Mouse (Mus musculus): ENCODE measurements at regions not wholly inside any gene's neighbourhood (a gene's known extent, or its start where the extent isn't known, plus 50 kb on each side); places are given as distances from the start of the nearest gene placed in this dataset.

DNA sequence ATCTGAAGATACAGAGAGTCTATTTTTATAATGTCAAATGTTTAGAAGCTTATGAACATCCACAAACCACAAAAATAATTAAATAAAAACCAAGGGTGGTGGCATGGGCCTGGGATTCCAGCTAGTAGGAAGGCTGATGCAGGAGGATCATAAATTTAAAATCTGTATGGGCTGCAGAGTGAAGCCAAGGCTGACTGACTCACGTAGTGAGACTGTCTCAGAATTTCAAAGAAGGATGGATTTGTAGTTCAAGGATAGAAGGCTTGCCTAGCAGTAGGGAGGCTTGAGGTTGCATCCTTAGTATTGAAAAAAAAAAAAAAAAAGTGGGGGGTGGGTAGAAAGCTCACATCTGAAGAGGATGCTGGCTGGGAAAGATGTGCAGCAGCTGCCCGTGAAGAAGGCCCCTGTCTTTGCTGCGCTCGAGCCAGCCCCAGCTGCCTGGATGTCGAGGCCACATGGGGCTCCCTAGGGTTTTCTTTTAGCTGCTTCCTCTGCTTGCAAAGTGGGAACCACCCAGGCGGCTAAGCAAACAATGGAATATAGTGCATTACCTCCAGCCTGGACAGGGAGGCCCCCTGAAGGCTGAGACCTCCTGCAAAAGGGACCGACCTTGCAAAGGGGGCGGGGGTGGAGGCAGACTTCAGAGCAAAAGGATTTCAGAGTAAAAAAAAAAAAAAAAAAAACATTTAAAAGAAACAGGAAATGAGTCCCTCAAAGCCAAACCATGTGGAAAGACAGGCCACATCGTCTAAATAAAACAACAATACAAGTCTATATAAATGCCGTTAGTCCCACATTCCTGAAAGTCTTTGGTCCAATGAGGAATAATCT, 101.3 kb downstream of the Tmco5 start:
- DNase-seq (ENCODE audit: low read depth, low spot score), result no peak

DNA sequence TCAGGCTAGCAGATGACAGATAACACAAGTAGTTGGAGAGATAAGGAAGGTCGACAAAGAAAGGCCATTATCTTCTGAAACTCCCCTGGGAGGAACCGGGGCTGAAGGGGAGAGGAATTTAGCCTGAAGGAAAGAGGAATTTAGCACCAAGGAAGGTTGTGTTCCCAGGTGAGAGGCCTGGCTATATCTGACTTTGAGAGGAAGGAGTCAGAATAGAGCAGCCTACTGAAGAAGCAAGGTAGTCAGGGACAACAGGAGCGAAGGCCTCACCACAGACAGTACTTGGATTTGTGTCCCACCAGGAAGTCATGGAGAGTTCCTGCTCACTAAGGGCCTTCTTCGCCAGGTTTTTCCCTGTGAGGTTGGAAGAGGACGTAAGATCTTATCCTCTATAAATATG, 102.2 kb downstream of the Tmco5 start:
- DNase-seq (ENCODE audit: low read depth, low spot score), result no peak

DNA sequence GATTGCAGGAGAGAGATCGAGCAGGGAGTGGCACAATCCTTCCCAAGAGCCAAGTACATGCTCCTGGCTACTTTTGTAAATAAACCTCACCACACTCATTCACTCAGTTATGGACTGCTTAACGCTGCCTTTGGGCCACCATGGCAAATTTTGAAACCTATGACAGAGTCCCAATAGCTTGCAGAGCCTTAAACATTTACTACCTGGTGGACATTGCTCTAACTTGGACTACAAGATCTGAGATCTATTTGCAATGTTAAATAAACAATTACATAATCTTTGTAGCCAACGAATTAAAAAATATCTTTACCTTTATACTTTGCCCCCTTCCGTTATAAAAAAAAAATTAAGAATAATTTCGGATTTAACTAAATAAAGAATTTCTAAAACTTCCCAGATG, 104.9 kb downstream of the Tmco5 start:
- no peak for DNase-seq (ENCODE audit: low read depth, low spot score)

DNA sequence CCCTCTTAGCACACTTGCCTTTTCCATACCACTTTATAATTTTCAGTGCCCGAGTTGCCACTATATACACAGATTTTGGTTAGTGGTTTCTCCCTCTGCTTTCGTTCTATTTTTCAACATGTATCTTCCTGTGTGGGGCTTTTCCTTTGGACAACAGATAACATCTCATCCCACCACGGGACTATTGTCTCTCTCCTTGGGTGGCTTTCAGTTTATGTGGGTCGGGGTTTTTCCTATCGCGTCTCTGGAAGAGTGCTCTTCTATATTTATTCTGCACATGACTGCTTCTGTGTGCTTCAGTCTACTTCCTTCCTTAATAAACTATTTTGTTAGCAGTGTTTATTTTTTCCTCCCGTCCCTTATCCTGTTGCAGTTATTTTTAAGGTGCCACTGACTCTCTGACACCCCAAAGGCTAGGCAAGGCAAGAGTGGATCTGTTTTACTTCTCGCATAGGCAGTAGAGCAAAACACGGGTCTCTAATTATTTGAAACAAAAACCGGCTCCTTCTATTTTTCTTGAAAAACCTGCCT, 105.4 kb downstream of the Tmco5 start:
- no peak for DNase-seq (ENCODE audit: low read depth, low spot score)

DNA sequence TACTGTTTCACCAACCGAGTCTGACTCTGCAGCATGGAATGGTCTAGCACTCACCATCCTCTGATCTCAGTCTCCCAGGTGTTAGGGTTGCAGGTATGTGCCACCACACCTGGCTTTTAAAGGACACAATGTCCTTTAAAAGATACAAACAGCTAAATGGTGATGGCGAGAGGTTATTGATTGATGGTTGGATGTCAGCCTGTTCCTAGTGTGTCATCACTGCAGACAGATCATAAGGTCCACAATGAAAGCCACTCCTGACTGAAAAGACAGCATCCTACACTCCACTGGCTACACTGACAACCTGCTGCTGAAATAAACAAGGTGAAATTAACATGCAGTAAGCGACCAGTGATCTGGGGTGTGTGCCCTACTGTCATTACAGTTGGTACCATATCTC, 106.1 kb downstream of the Tmco5 start:
- DNase-seq (ENCODE audit: low read depth, low spot score), result no peak

DNA sequence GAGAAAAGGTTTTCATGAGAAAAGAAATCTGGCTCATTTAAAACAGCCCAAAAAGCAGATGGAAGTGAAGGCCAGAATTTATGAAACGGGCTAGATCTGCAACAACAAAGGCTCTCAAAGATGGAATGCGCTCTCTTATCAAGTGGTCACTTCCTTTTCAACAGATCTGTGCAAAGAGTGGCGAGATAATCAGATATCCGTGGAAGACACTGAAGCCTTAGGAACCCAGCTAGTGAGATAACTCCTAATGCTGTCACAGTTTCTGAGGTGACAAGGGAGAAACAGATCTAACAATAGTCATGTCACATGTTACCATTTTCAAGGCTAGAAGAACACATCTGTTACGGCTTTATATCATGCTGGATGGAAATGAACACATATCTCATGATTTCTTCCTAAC, 107.1 kb downstream of the Tmco5 start:
- DNase-seq (ENCODE audit: low read depth, low spot score), result no peak

DNA sequence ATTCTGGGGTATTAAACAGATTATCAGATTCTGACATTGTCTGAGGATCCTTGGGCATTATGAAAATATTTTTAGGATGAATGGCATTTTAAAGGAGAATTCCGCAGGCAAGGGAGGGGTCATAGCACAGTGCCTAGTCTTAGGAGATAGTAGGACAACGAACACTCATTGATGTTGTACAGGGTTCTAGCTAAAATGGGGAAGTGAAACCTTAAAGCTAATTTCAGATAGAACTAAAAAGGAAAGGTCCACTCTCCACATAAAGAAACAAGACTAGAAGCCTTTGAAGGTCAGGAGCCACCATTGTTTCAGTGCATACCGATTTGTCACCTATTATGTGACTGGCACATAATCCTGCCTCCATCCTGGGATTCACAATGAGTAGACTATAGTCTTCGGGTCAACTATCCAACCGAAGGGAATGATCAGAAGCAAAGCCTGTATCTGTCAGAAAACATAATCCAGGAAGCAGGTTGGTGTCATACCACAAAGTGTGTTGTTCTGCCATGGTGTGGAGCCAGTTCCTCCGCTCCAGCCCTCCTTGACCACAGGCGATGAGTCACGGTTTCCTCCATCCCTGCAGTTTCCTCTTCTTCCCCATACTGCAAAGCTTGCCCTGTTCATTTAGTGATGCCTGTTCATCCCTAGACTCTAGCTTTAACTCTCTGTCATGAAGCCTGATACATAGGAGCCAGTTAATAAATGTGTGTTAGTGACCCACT, 110.6 kb downstream of the Tmco5 start:
- DNase-seq (ENCODE audit: low read depth, low spot score), result no peak

DNA sequence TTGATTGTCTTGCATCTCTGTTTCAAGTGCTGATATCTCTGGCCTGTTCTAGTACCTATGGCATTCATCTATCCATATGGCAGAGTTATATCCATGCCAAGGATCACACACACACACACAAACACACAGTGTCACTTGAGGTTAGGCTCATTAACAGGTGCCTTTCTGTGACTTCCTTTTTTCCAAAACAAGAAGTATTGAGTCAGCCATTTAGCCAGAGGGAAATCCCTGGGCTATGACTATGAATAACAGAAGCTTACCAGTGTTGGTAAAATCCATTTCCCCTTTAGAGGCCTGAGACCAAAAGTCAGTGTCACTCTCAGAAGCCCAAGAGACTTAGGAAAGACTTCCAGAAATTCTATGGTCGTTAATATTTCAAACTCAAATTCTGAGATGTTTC, 111.6 kb downstream of the Tmco5 start:
- DNase-seq (ENCODE audit: low read depth, low spot score), result no peak

DNA sequence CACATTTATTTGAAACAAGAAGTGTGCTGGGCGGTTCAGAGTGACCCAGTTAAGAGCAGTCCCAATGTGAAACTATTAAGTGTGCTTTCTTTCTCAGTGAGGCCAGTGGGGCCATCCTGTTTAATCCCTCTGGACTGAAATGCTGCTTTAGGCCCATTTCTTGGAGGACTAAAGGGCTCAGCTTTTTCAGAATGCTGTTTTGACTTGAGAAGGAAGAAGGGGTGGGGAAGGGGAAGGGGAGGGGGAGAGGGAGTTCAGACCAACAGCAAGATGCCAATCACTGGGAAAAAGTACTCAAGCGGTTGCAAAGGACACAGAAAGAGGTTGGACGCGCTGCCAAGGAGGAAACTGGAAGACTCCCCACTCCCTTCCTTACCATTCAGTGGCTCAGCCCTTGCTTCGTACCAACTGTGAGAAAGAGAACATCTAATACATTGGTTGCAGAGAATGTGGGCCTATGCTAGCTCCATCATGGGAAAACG, 113.1 kb downstream of the Tmco5 start:
- no peak for DNase-seq (ENCODE audit: low read depth, low spot score)

DNA sequence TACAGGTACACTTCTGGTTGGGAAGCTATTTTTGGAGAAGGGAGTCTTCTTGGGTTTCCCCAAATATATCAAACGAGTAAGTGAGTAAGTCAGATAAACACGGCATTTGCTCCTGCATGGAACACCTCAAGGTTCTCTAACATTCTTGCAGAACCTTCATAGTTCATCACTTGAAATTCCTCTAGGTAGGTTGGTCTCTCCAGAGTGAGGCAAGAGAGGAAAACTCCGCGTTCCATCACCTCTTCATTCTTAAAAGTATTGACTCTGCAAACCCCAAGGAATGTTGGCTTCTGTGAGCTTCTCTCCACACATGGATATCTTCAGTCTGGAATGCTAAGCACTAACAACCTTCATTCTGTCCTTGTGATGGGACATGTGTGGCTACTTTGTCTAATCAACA, 115.2 kb downstream of the Tmco5 start:
- no peak for DNase-seq (ENCODE audit: low read depth, low spot score)

DNA sequence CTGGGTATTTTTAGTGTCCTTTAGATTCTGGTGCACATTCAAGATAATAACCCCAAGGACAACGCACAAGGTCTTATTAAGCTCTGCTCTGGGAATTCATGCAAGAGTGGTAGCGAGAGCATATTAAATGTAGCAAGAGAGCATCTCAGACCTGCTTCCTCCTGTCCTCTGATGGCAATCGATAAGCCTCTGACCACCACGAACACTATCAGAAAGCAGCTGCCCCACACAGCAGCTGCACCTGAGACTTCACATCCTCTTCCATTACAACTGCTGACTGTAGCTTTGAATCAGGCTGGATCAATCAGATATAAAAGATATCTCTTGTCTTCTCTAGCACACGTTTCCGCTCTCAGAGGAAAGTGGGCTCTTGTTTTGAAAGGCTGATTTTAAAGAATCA, 117.8 kb downstream of the Tmco5 start:
- no peak for DNase-seq (ENCODE audit: low read depth, low spot score)

DNA sequence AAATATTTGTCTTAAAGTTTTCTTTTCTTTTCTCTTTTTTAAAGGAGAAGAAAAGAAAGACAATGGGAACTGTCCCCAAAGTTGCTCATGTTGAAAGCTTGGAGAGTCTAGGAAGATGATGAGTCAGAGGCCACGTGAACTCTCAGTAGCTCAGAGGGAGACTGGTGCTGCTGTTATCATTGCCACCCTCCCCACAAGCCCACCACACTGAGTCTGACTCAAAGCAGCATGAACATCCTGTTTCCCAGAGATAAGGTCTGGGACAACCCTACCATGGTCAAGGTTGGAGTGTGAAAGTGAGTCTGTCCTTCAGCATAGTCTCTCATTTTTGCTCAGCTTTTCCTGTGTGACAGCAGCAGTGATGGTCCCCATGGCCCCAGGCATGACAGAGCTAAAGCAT, 120.3 kb downstream of the Tmco5 start:
- no peak for DNase-seq (ENCODE audit: low read depth, low spot score)

DNA sequence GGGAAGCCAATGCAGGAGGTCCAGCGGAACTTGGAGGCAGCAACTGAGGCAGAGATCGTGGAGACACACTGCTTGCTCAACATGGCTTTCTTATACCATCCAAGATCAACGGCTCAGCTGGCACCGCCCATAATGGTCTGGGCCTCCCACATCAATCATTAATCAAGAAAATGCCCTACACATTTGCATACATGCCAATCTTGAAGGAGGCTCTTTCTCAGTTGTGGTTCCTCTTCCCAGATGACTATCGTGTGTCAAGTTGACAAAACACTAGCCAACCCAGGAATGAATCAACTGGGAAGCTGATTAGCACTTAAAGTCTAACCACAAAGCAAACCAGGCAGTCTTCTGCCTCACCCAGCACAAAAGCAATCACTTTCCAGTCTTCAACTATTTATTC, 121.1 kb downstream of the Tmco5 start:
- no peak for DNase-seq (ENCODE audit: low read depth, low spot score)

DNA sequence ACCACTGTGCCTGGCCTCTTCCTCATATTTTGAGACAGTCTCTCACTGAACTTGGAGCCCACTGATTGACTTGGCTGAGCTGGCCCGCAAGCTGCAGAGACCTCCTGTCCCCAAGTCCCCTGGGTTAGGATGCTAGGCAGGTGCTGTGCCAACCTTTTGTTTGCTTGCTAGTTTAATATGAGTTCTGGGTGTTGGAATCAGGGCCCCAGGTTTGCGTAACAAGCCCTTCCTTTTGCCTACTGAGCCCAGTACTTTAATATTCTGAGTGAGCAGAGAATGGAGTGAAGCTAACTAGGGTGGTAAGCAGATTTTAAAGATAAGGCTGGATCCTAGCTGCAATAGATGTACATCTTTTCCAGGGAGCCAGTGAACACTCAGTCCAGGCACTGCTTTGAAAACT, 117.2 kb upstream of the Spred1 start:
- no peak for DNase-seq (ENCODE audit: low read depth, low spot score)

DNA sequence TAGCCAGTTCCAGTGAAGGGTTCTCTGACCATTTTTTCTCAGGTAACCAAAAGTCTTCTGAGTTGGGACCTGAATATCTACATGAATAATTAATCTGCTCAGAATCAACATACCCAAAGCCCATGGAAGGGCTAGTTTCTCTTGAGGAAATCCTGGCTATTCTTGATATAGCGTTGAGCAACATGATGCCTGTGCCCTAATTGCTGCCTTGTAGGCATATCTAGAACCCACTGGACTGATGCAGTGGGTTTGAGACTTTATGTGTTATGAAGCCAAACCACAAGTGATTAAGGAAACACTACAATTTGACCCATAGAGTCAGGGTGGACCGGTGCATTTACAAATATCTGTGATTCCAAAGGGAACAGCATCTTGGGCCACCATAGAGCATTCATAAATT, 114.3 kb upstream of the Spred1 start:
- no peak for DNase-seq (ENCODE audit: low read depth, low spot score)

DNA sequence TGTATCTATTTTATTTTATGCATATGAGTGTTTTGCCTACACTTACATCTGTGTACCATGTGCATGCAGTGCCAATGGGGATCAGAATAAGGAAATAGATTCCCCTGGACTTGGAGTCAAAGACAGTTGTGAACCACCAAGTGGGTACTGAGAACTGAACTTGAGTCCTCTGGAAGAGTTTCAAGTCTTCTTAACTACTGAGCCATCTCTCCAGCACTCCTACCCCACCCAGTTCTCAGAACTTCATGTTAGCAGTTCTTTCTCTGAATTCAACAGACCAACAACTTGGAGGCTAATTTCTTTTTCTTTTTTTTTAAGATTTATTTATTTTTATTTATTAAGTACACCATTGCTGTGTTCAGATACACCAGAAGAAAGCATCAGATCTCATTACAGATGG, 112.3 kb upstream of the Spred1 start:
- no peak for DNase-seq (ENCODE audit: low read depth, low spot score)

DNA sequence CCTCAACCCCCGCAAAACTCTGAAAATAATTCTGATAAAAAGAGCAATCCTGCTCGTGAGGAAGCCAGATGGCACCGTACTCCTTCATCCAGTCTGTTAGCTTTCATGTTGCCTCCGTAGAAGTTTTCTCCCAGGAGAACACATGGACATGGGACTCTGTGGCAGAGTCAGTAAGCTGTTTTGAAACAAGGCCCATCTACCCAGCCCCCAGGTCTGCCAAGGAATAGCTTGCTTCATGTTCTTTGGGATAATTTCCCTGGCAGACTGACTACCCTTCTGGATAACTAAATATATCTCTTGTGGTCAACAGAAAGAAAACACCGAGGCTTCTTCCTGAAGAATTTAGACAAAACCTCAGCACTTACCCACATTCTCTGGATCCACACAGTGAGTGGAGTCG, 111.2 kb upstream of the Spred1 start:
- no peak for DNase-seq (ENCODE audit: low read depth, low spot score)

DNA sequence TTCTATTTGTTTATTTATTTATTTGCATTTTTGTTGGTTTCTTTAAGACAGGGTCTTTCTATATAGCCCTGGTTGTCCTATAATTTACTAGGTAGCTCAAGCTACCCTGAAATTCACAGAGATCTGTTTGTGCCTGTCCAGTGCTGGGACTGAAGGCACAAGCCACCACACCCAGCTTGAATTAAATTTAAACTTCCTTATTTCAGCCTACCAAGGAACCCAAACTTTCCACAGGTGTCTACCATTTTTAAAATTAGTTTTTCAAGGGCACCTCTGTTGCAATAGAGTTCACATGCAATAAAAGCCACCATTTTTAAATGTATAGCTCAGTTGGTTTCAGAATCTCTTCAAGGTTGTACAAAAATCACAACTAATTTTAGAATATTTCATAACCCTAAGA, 110.2 kb upstream of the Spred1 start:
- no peak for DNase-seq (ENCODE audit: low read depth, low spot score)

DNA sequence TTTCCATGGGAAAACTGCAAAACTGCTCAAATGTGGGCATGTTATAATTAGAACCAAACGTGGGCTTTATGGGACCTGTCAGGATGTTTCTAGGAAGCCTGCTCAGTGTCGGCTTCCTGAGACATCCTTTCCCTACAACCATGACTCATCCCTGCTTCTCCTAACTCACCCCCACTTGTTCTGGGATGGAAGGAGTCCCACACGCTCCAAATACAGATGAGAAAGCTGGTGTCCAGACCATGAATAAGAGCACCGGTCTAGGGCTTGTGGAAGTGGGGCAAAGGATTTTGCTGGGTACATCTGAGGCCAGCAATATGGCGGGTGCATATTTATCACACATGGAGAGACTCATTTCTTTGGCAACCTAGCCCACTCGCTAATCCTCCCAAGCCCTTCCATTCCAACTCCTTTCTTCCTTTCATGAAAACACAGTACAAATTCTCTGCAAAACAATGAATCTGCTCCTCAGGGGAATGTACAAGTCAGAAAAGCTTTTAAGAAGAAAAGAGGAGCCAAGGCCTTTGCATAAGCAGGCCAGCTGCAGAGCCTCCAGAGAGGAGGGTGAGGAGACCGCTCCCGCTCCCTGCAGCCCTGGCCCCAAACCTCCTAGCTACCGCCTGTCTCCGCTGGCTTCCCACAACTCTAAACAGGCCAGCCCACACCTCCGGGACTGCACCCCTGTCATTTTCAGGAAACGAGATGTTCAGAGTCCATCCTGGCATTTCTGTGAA, 103.1 kb upstream of the Spred1 start:
- no peak for DNase-seq (ENCODE audit: low read depth, low spot score)

DNA sequence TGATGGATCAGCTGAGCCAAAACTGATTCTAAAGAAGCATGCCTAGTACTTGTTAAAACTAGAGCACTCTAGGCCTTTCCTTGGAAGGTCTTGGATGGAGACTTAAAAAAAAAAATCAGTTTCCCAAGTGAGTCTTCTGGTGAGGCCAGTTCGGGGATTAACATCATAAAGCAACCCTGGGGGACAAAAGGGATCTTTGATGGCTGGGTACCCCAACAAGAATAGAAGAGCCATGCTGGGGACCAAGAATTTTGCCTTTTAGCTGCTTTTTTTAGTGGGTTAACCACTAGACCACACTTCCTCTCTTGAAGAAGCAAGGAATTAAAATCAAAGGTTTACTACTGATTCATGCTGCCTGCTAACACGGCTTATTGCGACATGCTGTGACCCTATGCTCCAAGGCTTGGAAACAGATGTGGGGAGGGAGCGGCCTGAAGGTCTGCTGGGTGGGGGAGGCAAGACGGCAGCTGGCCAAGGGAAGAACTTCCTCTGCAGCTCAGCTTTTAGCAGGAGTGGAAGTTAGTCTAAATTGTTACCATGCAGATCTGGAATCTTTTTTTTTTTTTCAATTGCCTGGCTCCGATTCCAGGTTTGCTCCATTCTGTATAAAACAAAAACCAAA, 102.1 kb upstream of the Spred1 start:
- DNase-seq (ENCODE audit: low read depth, low spot score), result no peak

DNA sequence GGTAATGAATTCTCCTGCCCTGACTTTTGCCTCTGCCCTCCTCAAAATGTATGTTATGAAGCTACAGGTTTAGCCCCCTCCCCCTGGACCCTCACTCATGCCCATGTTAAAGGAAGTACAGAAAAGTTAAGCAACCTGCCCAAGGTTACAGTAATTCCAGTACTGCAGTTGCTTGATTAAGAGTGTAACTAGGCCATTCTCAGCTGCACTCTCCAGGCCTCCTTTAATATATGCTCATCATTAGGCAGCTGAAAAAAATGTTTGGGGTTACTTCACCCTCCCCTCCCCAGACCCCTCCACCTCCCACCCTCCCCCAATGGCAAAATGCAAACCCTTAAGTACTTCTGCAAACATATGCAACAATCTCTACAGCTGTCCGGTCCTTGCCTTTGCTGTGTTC, 101.6 kb upstream of the Spred1 start:
- no peak for DNase-seq (ENCODE audit: low read depth, low spot score)

DNA sequence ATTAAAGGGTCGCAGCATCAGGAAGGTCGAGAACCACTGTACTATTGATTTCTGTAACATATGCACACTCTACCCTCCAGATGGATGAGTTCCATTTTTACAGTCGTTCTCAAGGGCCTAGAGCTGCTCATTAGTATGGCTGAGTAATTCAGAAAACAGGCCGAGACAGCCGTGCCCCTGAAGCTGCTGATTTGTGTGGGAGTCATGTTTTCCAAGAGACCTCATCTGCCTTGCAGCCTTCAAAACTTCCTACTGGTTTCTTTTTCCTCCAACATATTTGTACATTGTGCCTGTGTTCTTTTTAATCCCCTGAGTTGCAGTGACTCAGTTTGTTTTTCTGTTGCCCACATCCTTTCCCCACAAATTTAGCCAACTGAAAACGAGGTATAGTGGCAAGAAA, 99.4 kb upstream of the Spred1 start:
- DNase-seq (ENCODE audit: low read depth, low spot score), result no peak
